Mouse (Mus musculus) embryo, embryonic 9.5 days (tissue): Measurements from ENCODE around the gene Snx1.

Source experiments
- DNase-seq: peaks from one replicate; pipeline ENCODE4 v3.0.0-alpha.2; 2017; ENCODE audit errors: extremely low spot score

Gene Snx1

DNA sequence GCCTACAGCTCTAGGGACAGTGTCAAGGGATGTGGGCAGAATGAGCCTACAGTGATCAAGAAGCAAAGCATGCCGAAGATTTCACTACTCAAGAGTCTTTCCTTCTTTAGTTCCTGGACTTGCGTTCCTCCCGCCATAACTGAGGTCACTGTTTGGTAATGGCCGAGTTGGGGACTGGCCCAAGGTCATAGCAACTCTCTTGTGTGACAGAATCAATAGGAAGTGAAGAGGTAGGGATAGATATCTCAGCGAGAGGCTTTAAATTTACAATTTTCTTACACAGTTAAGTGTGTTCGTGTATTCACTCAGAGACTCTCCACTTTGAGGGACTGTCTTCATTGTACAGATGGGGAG is 783 bp upstream of the Snx1 start:
- no peak for DNase-seq

DNA sequence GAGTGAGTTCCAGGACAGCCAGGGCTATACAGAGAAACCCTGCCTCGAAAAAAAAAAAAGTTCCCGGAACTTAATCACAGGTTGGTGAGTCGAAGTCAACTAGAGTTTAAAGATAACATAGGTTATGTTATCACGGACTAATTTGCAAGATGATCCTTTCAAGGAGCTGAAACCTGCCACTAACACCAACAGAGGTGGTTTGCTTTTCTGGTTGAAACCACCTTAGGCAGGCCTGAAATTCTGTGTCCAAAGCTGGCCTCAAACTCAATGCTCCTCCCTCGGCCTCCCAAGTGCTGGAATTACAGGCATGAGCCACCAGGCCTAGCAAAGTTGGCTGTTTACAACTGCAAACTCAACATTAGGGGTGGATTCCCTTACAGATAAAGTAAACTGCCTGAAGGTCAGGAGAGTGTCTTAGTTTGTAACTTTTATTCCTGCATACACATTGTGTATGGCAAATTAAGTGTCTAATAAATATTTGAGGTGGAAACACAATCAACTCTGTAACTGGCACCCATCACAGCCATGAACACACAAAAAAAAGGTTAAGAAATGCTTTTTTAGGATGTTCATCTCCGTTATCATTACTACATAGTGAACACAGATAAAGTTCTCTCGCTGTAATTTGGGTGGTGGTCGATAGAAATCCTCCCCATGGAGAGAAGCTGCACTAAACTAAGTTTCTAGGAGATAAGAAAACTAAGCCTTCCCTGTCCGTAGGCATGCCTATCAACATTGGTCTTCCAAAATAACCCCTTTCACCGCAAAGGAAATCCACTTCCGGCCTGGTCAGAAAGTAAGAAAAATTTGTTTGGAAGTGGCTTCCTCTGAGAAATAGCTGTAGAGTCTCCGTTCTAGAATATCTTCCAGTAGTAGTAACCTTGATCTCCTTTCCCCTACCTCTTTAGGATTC is 588 bp downstream of the Snx1 start:
- DNase-seq: no peak

- DNase-seq: peak; percentile 99
Measured at GRCm38 (mm10) chr9:66124681-66125542, 1.5 kb downstream of the Snx1 start.

- DNase-seq: no peak
Measured at GRCm38 (mm10) chr9:66124111-66124531, 2.3 kb downstream of the Snx1 start.

DNA sequence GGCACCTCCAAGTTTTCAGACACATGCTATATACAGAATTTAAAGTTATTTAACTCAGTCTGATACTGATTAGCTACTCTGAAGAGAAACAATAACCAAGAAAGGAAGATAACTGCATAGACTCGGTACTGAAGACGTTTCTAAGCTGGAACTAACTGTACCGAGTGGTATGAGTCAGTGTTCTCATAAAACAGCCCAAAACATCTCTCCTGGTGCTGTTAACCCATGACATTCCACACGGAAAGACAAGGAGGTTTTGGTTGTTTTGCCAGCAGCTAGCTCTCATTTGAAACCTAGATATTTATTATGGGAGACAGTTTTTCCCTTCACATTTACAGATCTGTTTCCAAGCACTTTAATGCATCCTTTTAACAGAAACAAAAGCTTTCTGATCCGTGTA is 2.7 kb downstream of the Snx1 start:
- DNase-seq: no peak

- no peak for DNase-seq
Measured at GRCm38 (mm10) chr9:66121421-66121820, 5.0 kb downstream of the Snx1 start.

GRCm38 (mm10) chr9:66120945-66121344 is 5.4 kb downstream of the Snx1 start:
- DNase-seq: no peak

GRCm38 (mm10) chr9:66120106-66120505 is 6.3 kb downstream of the Snx1 start:
- no peak for DNase-seq

DNA sequence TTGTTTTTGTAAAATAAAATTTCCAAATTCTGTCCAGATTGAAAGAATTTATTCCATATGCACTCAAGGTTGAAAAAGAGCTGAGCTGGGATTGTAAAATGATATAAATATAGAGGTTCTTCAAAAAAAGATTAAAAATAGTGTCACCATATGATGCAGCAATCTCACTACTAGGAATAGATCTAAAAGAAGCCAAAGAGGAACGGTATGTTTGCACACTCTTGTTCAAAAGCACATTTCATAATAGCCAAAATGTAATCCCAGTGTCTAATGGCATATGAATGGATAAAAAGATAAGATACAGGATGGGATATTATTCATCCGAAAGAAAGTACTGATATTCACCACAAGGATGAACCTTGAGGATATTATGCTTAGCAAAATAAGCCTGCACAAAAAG is 6.9 kb downstream of the Snx1 start:
- DNase-seq: no peak

- DNase-seq: no peak
Measured at GRCm38 (mm10) chr9:66116890-66117289, 9.5 kb downstream of the Snx1 start.

DNA sequence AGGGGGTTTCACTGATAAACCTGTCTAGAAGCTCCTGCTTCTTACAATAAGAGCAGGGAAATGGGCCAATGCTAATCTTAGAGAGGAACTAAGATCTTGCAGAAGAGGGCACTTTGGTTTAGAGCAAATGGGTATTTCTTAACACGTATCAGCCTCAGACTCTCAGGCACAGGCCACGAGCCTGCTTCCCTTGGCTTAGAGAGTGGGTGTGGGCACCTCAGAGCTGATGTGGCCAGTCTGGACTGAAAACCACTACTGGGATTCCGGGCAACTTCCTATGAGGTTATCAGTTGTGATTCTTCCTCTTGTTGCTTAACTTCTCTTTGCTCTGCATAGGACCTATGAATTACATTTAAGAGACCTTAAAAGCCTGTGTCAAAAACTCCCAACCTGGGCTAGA is 12.0 kb downstream of the Snx1 start:
- no peak for DNase-seq

- no peak for DNase-seq
Measured at GRCm38 (mm10) chr9:66110611-66111379, 15.6 kb downstream of the Snx1 start.

GRCm38 (mm10) chr9:66110126-66110525 is 16.3 kb downstream of the Snx1 start:
- DNase-seq: no peak

DNA sequence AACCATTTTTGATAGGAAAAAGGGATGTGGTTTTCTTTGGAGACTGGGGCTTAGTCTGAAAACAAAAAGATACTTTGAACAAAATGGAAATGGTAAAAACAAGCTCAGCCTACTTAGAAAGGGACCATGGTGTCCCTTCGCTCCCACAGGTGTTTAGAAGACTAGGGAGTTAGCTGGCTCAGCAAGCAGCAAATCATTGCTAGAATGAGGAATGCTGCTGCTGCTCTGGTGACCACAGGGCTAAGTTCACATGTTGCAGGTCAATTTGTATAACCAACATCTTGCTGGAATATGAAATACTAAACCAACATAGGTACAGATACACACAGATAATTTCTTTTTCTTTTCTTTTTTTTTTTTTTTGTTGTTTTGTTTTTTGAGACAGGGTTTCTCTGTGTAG is 16.8 kb downstream of the Snx1 start:
- DNase-seq: no peak

GRCm38 (mm10) chr9:66105168-66105567 is 21.2 kb downstream of the Snx1 start:
- no peak for DNase-seq

GRCm38 (mm10) chr9:66104601-66105000 is 21.8 kb downstream of the Snx1 start:
- no peak for DNase-seq

- no peak for DNase-seq
Measured at GRCm38 (mm10) chr9:66102668-66103067, 23.7 kb downstream of the Snx1 start.

GRCm38 (mm10) chr9:66101577-66101976 is 24.8 kb downstream of the Snx1 start:
- no peak for DNase-seq

DNA sequence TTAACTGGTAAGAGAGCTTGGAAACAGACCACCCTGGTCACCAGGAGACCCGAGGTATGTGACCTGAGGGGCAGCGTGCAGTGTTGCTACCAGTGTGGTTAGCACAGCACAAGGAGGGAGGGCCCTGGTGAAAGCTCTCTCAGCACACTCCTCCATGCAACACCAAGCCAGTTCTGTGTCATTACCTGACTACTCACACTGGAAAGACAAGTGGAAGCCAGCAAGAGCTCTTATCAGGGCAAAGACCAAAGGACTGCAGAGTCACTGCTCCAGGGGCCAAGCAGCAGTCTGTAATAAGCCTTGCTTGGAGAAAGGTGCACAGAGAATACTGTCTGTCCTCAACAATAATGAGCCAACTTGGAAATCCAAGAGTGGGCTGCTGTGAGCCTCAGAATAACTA is 33.7 kb downstream of the Snx1 start:
- DNase-seq: no peak

GRCm38 (mm10) chr9:66091327-66092231 is 34.8 kb downstream of the Snx1 start:
- DNase-seq: no peak
